Mouse (Mus musculus) thymus, adult 2 months (tissue): ENCODE data around the gene Grin2b. TPM values are rescaled to one million over a fixed set of nuclear protein-coding genes. Genes with fewer than 3 reads are reported as not detected.

Source experiments
- DNase-seq: peaks from one replicate; pipeline ENCODE4 v3.0.0; 2021
- H3K27ac ChIP-seq: fragments of 200-500 bp; 2 replicates; pipeline ENCODE4 v1.5.1; 2012; ENCODE audit warnings: low read length, control low read depth; ENCODE audit not compliant: control insufficient read depth, insufficient read depth
- H3K27me3 ChIP-seq: fragments of 200-500 bp; 2 replicates; pipeline ENCODE4 v1.6.1; 2012; ENCODE audit warnings: mild to moderate bottlenecking, low read length, moderate library complexity, mixed read lengths; ENCODE audit not compliant: control insufficient read depth, insufficient read depth
- H3K36me3 ChIP-seq: fragments of 200-500 bp; 2 replicates; pipeline ENCODE4 v1.6.1; 2012; ENCODE audit warnings: mild to moderate bottlenecking, low read length, moderate library complexity; ENCODE audit not compliant: control insufficient read depth, insufficient read depth
- H3K4me1 ChIP-seq: fragments of 200-500 bp; replicated peaks from 2 replicates; pipeline ENCODE4 v1.6.1; 2012; ENCODE audit warnings: low read length; ENCODE audit not compliant: control insufficient read depth, insufficient read depth
- H3K4me3 ChIP-seq: fragments of 200-500 bp; 2 replicates; pipeline ENCODE4 v1.5.1; 2012; ENCODE audit warnings: mild to moderate bottlenecking, low read length, control low read depth, moderate library complexity; ENCODE audit not compliant: control insufficient read depth, insufficient read depth
- CTCF ChIP-seq: fragments of 200-500 bp; IDR thresholded peaks from 2 replicates; pipeline ENCODE4 v1.5.1; 2012; ENCODE audit warnings: mild to moderate bottlenecking, control low read depth, low read length, moderate library complexity, borderline replicate concordance; ENCODE audit not compliant: control insufficient read depth, poor library complexity, insufficient read depth; ENCODE audit errors: extremely low read depth
- POLR2A ChIP-seq: fragments of 200-500 bp; IDR thresholded peaks from 2 replicates; pipeline ENCODE4 v1.6.1; 2012; ENCODE audit warnings: mild to moderate bottlenecking, low read length, control low read depth, moderate library complexity; ENCODE audit not compliant: control insufficient read depth, poor library complexity, insufficient read depth; ENCODE audit errors: extremely low read depth
- WGBS: fragments of 180-500 bp; shearing (Covaris S2); methylation state at CpG from one replicate; pipeline ENCODE4 v1.1.7; 2018; 5-methylcytosine and 5-hydroxymethylcytosine counted together
- polyA plus RNA-seq: library from polyadenylated mRNA; depleted of rRNA; stranded (reverse); fragments of >200 nt; gene quantifications from 2 replicates; pipeline ENCODE4 v1.2.3, GENCODE M21; 2012; rRNA removed

Gene Grin2b
- polyA plus RNA-seq, 1 experiment, result under 0.01 TPM

- Histone ChIP-seq H3K27me3 (no peaks in the 10 kb centered on the region), H3K4me1 (no peaks in the 10 kb centered on the region), H3K4me3 (no peak overlapping the region), H3K36me3 (no peaks in the 10 kb centered on the region), H3K27ac (no peak overlapping the region)
- WGBS, result 49% methylated on average over 4 of the region's 4 CpGs
- DNase-seq, result no peak
- TF ChIP-seq CTCF (no peak), POLR2A (no peak)
Measured at GRCm38 (mm10) chr6:135674380-135674779, 498.9 kb downstream of the Grin2b start.

GRCm38 (mm10) chr6:135672003-135672402 is 501.3 kb downstream of the Grin2b start:
- TF ChIP-seq CTCF (no peak), POLR2A (no peak)
- Histone ChIP-seq H3K36me3 (no peaks in the 10 kb centered on the region), H3K27me3 (no peaks in the 10 kb centered on the region), H3K4me3 (no peak overlapping the region), H3K4me1 (no peaks in the 10 kb centered on the region), H3K27ac (no peak overlapping the region)
- no peak for DNase-seq

Other genes starting within 250 kb of the Grin2b start
- 0.08 TPM in 1 of 2 replicates, not detected in the other for gene Gm8994, start 154.0 kb upstream of the Grin2b start, polyA plus RNA-seq
- 0.12 and 0.14 TPM in 2 replicates for gene E330021D16Rik, start 242.1 kb upstream of the Grin2b start, polyA plus RNA-seq